Mouse (Mus musculus): ENCODE measurements around the gene March9. TPM values are rescaled to one million over a fixed set of nuclear protein-coding genes. Genes with fewer than 3 reads are reported as not detected.

The March9 gene
- polyA plus RNA-seq, 1 experiment, result not detected

DNA sequence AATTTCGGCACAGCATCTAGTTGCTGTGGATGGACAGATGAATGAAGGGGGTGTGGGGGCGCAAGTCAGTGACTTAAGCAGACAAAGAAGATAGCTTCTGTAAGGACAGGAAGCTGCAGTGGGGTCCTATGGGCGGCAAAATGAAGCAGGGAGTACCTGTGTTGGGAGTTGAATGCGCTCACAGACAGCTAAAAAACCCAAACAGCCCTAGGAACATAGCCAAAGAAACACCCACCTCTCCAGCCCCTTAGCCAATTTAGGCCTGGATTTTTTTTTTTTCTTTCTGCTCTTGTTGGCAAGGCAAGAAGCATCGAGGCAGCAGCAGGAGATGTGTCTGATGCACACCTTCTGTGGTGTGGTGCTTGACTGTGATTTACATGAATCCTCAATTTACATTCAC is 1.1 kb upstream of the March9 start:
- peak overlapping the region; percentile 80; the same call in 1 of the 2 replicates for H3K27ac ChIP-seq (ENCODE audit: insufficient read depth, low read depth, low read length)
- 31% methylated on average over 5 of the region's 5 CpGs for WGBS
- H3K4me3 ChIP-seq (ENCODE audit: insufficient read depth, low read depth, low read length), result no peak overlapping the region
- TF ChIP-seq POLR2A (IDR thresholded peaks at IDR 0.05; ENCODE audit: insufficient read depth, low read depth, low read length) (no peak), CTCF (IDR thresholded peaks at IDR 0.05; ENCODE audit: insufficient read depth, low read depth, low read length) (no peak)
- peaks cover 25% of the 10 kb centered on the region for H3K4me1 ChIP-seq (ENCODE audit: control insufficient read depth, insufficient read depth, low read length)

- peaks cover 22% of the 10 kb centered on the region for H3K4me1 ChIP-seq (ENCODE audit: control insufficient read depth, insufficient read depth, low read length)
- H3K27ac ChIP-seq (ENCODE audit: insufficient read depth, low read depth, low read length), result no peak overlapping the region
- TF ChIP-seq POLR2A (IDR thresholded peaks at IDR 0.05; ENCODE audit: insufficient read depth, low read depth, low read length) (no peak), CTCF (IDR thresholded peaks at IDR 0.05; ENCODE audit: insufficient read depth, low read depth, low read length) (no peak)
- under 1% methylated on average over 73 of the region's 92 CpGs for WGBS
- peak overlapping the region; percentile 78 for H3K4me3 ChIP-seq (ENCODE audit: insufficient read depth, low read depth, low read length)
Measured at GRCm38 (mm10) chr10:127059174-127059967, 613 bp downstream of the March9 start.

DNA sequence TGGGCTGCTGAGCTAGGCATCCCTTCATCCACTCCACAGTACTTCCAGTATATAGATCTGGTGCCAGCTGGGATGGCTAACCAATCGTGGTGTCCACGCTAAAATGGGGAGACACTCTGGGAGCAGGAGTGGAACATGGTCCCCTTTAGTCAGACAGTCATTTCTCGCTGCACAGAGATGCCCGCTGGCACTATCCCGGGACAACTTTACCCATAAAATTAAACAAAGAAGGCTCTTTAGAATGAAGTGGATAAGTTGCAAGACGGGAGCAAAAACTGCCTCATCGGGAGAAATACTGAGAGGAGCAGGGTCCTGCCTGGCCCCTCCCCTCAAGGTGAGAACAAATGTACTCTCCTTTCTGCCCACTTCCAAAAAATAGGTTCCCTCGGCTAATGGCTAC is 1.3 kb downstream of the March9 start:
- 2% methylated on average over 8 of the region's 8 CpGs for WGBS
- Histone ChIP-seq H3K4me1 (ENCODE audit: control insufficient read depth, insufficient read depth, low read length) (peaks cover 20% of the 10 kb centered on the region), H3K4me3 (ENCODE audit: insufficient read depth, low read depth, low read length) (peak overlapping the region; percentile 78), H3K27ac (ENCODE audit: insufficient read depth, low read depth, low read length) (no peak overlapping the region)
- TF ChIP-seq CTCF (IDR thresholded peaks at IDR 0.05; ENCODE audit: insufficient read depth, low read depth, low read length) (no peak), POLR2A (IDR thresholded peaks at IDR 0.05; ENCODE audit: insufficient read depth, low read depth, low read length) (no peak)

GRCm38 (mm10) chr10:127058161-127058560 is 1.8 kb downstream of the March9 start:
- Histone ChIP-seq H3K27ac (ENCODE audit: insufficient read depth, low read depth, low read length) (no peak overlapping the region), H3K4me1 (ENCODE audit: control insufficient read depth, insufficient read depth, low read length) (peaks cover 20% of the 10 kb centered on the region), H3K4me3 (ENCODE audit: insufficient read depth, low read depth, low read length) (peak overlapping the region; percentile 78)
- peak; percentile 94 for TF ChIP-seq CTCF (IDR thresholded peaks at IDR 0.05; ENCODE audit: insufficient read depth, low read depth, low read length)
- TF ChIP-seq POLR2A (IDR thresholded peaks at IDR 0.05; ENCODE audit: insufficient read depth, low read depth, low read length), result no peak
- 2% methylated on average over 9 of the region's 9 CpGs for WGBS

DNA sequence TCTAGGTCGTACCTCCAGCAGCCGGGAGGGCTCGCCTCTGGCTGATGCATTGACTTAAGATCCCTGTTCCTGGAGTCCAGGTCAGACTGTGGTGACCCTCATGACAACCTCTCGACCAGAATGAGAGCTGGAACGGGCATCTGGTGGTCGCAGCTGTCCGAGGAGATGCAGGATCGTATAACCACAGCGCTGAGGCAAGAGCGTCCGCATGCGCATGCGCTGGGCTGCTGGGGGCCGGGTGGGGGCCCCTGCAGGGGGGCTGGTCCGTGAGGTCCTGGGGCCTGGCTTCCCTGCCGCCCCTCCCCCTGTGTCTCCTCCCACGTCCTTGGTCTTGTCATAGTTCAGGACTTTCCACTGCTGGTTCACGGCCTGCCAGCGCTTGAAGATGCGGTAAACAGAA is 3.5 kb downstream of the March9 start:
- no peak overlapping the region for H3K4me3 ChIP-seq (ENCODE audit: insufficient read depth, low read depth, low read length)
- H3K4me1 ChIP-seq (ENCODE audit: control insufficient read depth, insufficient read depth, low read length), result peaks cover 20% of the 10 kb centered on the region
- TF ChIP-seq CTCF (IDR thresholded peaks at IDR 0.05; ENCODE audit: insufficient read depth, low read depth, low read length), result no peak
- TF ChIP-seq POLR2A (IDR thresholded peaks at IDR 0.05; ENCODE audit: insufficient read depth, low read depth, low read length), result no peak
- 89% methylated on average over 20 of the region's 20 CpGs for WGBS
- H3K27ac ChIP-seq (ENCODE audit: insufficient read depth, low read depth, low read length), result no peak overlapping the region

DNA sequence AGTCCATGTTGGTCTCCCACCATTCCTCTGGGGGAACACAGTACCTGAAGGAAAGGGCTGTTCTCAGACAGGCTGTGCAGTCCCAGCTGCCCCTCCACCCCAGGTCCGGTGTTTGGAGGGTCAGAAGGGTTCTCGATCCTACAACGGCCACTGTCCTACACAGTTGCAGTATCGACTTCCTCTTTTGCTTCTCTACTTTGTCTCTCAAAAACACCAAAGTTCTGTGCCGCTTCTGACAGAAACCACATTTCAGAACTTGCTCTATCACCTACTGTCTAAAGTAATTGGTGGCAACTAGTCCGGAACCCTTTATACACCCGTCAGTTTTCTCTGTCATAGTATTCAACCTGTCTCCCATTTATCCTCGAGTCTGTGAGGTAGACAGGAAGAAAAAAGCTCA is 4.6 kb downstream of the March9 start:
- TF ChIP-seq POLR2A (IDR thresholded peaks at IDR 0.05; ENCODE audit: insufficient read depth, low read depth, low read length), result no peak
- TF ChIP-seq CTCF (IDR thresholded peaks at IDR 0.05; ENCODE audit: insufficient read depth, low read depth, low read length), result no peak
- Histone ChIP-seq H3K27ac (ENCODE audit: insufficient read depth, low read depth, low read length) (no peak overlapping the region), H3K4me1 (ENCODE audit: control insufficient read depth, insufficient read depth, low read length) (peaks cover 14% of the 10 kb centered on the region), H3K4me3 (ENCODE audit: insufficient read depth, low read depth, low read length) (no peak overlapping the region)
- 90% methylated on average over 8 of the region's 8 CpGs for WGBS

DNA sequence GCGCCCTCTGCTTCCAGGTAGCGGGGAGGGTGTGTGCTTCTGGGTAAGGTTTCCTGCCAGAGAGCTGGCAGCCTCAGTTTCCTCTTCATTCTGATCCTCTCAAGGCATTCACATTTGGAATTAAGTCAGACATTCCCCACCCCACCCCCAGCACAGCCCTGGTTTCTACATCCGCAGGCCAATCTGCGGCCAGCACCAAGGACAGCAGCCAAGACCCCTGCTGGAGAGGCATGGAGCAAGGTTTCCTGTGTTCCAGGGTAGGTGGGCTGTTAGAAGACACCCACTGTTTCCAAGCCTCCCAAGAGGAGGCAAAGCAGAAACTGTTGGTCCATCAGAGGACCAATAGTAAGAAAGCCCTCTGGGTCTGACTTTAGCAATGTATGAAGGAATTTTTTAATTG is 5.3 kb downstream of the March9 start:
- TF ChIP-seq POLR2A (IDR thresholded peaks at IDR 0.05; ENCODE audit: insufficient read depth, low read depth, low read length) (no peak), CTCF (IDR thresholded peaks at IDR 0.05; ENCODE audit: insufficient read depth, low read depth, low read length) (no peak)
- no peak overlapping the region for H3K27ac ChIP-seq (ENCODE audit: insufficient read depth, low read depth, low read length)
- H3K4me1 ChIP-seq (ENCODE audit: control insufficient read depth, insufficient read depth, low read length), result peaks cover 12% of the 10 kb centered on the region
- no peak overlapping the region for H3K4me3 ChIP-seq (ENCODE audit: insufficient read depth, low read depth, low read length)
- WGBS, result 79% methylated on average over 4 of the region's 4 CpGs

- H3K27ac ChIP-seq (ENCODE audit: insufficient read depth, low read depth, low read length), result no peak overlapping the region
- TF ChIP-seq CTCF (IDR thresholded peaks at IDR 0.05; ENCODE audit: insufficient read depth, low read depth, low read length), result no peak
- TF ChIP-seq POLR2A (IDR thresholded peaks at IDR 0.05; ENCODE audit: insufficient read depth, low read depth, low read length), result no peak
- H3K4me1 ChIP-seq (ENCODE audit: control insufficient read depth, insufficient read depth, low read length), result peaks cover 13% of the 10 kb centered on the region
- WGBS, result 22% methylated on average over 10 of the region's 10 CpGs
- no peak overlapping the region for H3K4me3 ChIP-seq (ENCODE audit: insufficient read depth, low read depth, low read length)
Measured at GRCm38 (mm10) chr10:127050119-127050474, 9.9 kb downstream of the March9 start.

DNA sequence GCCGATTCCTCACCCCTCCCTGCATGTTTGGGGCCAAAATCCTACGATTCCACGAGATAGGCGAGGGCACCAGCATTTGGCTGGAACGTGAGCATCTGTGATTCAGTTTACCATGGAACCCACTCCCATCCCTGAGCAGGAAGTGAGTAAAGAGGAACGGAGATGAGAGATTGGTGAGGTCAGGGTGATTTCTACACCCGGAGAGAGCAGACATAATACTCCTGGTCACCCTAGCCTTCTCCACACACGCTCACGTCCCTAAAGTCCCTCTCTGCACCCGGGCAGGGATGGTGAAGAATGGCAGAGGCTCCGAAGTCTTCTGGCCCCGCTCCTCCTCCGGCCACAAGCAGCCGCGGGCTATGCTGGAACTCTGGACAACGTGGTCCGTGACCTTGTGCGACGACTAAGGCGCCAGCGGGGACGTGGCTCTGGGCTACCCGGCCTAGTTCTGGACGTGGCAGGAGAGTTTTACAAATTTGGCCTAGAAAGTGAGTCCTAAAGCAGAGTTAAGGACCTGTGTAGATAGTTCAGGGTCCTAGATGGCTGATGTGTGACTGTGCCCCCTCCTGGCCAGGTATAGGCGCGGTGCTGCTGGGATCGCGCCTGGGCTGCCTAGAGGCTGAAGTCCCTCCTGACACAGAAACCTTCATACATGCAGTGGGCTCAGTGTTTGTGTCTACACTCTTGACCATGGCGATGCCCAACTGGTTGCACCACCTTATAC is 10.4 kb downstream of the March9 start:
- 4% methylated on average over 29 of the region's 29 CpGs for WGBS
- Histone ChIP-seq H3K4me1 (ENCODE audit: control insufficient read depth, insufficient read depth, low read length) (peaks cover 13% of the 10 kb centered on the region), H3K27ac (ENCODE audit: insufficient read depth, low read depth, low read length) (no peak overlapping the region), H3K4me3 (ENCODE audit: insufficient read depth, low read depth, low read length) (no peak overlapping the region)
- TF ChIP-seq POLR2A (IDR thresholded peaks at IDR 0.05; ENCODE audit: insufficient read depth, low read depth, low read length), result no peak
- no peak for TF ChIP-seq CTCF (IDR thresholded peaks at IDR 0.05; ENCODE audit: insufficient read depth, low read depth, low read length)
